Mouse (Mus musculus): ENCODE results near the gene Cebpb. TPM values are rescaled to one million over a fixed set of nuclear protein-coding genes. Genes with fewer than 3 reads are reported as not detected.

The Cebpb gene
- polyA plus RNA-seq, 1 experiment: 45.2 TPM

DNA sequence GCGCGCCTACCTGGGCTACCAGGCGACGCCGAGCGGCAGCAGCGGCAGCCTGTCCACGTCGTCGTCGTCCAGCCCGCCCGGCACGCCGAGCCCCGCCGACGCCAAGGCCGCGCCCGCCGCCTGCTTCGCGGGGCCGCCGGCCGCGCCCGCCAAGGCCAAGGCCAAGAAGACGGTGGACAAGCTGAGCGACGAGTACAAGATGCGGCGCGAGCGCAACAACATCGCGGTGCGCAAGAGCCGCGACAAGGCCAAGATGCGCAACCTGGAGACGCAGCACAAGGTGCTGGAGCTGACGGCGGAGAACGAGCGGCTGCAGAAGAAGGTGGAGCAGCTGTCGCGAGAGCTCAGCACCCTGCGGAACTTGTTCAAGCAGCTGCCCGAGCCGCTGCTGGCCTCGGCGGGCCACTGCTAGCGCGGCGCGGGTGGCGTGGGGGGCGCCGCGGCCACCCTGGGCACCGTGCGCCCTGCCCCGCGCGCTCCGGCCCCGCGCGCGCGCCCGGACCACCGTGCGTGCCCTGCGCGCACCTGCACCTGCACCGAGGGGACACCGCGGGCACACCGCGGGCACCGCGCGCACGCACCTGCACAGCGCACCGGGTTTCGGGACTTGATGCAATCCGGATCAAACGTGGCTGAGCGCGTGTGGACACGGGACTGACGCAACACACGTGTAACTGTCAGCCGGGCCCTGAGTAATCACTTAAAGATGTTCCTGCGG lies 945 bp downstream of the Cebpb start, which contains the start of gene Tmem189:
Tmem189 (minus strand) TSS at position 322 of the 718 bp plus-strand sequence.
- no peak for DNase-seq (ENCODE audit: low read depth, low spot score)
- under 1% methylated on average over 96 of the region's 99 CpGs for WGBS

DNA sequence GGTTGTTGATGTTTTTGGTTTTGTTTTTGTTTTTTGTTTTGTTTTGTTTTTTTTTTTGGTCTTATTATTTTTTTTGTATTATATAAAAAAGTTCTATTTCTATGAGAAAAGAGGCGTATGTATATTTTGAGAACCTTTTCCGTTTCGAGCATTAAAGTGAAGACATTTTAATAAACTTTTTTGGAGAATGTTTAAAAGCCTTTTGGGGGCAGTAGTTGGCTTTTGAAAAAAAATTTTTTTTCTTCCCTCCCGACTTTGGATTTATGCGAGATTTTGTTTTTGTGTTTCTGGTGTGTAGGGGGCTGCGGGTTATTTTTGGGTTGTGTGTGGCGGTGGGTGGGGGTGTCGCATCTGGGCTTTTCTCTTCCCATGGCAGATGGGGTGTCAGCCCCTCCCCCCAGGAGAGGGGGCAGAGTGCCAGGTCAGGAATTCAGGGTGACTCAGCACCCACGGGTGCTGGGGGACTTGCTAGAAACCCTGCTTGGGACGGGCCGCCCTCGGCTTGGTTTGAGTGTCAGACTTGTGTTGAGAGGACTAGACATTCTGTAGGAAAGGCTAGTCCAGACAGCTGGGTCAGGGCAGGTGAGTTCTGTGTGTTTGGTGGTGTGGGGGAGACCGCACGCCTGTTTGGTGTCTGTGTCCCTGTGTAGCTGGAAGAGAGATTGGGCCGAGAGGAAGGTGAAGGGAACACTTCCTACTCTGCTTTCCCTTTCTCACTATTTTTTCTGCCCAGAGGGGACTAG lies 1.7 kb downstream of the Cebpb start:
- DNase-seq (ENCODE audit: low read depth, low spot score): no peak
- WGBS: 10% methylated on average over 15 of the region's 15 CpGs

DNA sequence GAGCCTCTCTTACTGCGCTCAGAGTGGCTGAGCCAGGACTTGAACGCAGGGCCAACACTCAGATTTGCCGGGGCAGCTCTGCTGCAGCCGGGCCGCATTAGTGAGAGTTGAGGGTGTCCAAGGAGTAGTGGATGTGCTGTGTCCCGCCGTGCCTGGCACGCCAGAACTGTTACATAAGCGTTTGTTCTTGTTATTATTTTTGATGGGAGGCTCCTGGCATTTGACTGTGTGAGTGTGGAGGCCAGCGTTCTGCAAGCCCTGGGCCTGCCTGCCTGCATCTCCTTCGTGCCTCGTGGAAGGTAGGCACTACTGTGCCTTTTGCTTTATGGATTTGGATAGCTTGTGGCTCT lies 2.2 kb downstream of the Cebpb start:
- WGBS: 18% methylated on average over 12 of the region's 12 CpGs
- DNase-seq (ENCODE audit: low read depth, low spot score): no peak

DNA sequence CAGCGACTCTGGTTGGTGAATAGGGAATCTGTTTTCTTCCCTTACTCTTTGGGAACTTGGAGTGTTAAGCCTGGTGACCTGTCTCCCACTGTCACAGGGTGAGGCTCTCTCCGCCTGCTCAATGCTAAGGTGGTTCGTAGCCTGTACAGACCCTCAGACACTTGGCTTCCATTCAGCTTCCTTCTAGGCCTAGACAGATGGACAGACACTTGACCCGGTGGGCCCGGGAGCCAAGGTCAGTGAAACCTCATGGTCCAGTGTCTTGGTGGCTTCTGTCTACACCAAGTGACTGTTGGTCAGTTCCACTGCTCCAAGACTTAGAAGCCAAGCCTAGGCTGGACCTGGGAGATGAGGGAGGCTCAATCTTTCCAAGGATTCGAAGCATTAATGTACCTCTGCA lies 2.7 kb downstream of the Cebpb start:
- 65% methylated on average over 6 of the region's 6 CpGs for WGBS
- no peak for DNase-seq (ENCODE audit: low read depth, low spot score)

DNA sequence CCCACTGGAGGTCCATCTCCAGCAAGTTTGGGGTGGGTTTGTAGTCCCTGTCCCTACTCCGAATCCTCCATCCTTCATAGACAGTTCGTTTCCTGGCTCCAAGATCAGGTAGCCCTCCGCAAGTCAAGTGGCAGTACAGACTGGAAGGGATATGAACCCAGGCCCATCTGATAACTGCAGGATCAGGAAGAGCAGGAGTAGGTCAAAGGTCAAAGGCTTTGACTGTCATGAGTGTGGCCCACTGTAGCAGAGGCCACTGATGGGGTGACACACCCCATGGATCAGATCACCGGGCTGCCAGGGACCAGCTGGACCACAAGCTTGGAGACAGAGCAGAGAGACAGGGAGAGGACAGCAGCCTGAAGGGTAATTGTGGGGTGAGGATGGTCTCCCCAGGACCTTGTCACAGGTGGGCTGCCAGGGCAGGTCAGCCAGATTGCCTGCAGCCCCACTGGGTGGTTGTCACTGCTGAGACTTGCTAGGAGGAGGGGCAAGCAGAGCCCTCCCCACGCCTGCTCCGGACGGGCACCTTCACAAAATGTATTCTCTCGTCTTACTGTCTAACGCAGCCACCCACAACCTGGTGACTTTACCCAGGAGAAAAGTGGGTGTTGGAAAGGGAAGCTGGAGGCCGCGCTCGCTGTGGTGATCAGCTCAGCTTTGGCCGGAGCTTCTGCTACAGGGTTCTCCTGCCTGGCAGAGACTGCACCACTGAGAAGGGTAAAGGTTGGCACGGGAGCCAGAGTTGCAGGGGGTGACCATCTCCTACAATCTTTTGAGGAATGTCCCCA lies 3.4 kb downstream of the Cebpb start:
- 69% methylated on average over 14 of the region's 14 CpGs for WGBS
- no peak for DNase-seq (ENCODE audit: low read depth, low spot score)

DNA sequence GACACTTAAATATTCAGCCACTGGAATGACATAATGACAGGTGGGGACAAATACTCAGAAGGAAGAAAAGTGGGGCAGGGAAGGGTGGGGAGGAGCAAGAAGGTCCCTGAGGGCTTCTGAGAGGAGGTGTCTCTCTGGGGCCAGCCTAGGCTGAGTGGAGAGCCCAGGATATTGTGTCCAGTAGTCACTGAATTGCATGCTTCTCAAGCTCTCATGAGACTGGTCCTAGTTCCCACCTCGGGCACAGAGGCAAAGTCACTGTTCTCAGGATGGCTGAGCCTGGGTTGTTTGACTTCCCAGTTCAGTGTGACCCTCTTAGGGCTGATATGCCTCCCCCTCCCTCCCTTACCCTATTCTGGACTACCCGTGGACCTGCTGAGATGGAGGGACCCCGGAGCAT lies 4.1 kb downstream of the Cebpb start:
- DNase-seq (ENCODE audit: low read depth, low spot score): no peak
- WGBS: 63% methylated on average over 3 of the region's 3 CpGs

DNA sequence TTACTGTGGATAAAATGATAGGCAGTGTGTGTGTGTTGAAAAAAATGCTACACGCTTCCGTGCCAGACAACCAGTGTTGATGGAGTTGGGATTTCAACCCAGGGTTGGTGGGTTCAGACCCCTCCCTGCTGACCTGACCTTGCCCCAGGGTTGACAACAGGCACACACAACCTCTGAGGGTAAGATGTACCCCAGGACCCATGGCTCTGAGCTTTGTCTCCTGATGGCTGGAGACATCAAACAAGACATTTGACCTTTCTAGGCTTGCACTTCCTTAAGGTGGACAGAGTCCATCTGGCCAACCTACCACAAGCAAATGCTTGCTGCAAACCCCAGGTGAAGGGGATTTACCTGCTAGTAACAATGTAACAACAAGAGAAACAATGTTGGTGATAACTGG lies 4.8 kb downstream of the Cebpb start:
- WGBS: 79% methylated on average over 2 of the region's 2 CpGs
- DNase-seq (ENCODE audit: low read depth, low spot score): no peak

DNA sequence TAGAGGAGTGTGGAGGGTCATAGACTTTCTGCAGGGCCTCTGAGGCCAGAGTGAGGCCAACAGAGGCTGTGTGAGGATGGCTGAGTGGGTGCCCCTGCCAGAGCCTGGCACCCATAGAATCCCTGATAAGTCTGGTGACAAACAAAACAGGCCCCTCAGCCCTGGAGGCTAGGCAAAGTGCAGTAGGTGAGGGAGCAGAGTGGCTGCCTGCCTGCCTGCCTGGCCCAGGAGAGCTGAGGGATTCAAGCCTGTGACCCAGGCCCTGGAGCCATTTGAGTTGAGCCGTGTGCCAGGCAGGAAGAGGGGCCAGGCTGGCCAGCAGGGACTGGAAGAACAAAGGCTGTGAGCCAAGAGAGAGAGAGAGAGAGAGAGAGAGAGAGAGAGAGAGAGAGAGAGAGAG lies 5.5 kb downstream of the Cebpb start:
- 50% methylated on average over 1 of the region's 1 CpGs for WGBS
- no peak for DNase-seq (ENCODE audit: low read depth, low spot score)

DNA sequence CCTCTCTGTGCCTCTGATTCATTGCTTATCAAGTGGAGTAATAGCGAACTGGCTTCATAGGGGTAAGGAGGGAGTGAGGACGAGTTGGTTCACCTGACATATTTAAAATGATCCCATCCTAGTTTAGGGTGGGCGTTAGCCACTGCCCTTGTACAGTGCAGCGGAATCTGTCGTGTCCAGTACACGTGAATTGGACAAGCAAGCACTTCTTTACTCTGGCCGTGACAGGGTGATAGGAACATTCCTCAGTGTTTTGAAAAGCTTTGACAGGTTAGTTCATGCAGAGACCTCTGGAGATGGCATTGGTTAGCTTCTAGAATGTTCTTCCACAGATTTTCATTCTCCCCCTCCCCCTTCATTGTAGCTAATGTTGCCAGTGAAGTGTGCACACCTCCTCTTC lies 6.2 kb downstream of the Cebpb start:
- 96% methylated on average over 7 of the region's 7 CpGs for WGBS
- no peak for DNase-seq (ENCODE audit: low read depth, low spot score)

DNA sequence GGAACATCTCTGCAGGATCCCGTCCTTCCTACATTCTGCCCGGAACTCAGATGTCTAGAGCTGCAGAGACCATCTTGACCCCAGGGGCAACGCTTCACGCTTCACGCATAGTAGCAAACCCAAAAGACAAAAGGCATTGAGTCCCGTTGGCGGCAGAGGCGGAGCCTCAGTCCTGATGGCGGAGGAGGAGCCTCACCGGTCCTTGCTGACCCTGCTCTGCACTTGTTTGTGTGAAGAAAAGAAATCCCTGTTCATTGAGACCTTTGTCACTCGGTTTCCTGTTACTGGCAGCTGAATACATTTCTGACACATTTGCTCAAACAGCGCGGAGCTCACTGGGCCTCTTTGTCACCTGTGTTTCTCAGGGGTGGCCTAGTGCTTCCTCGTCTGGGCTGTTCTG lies 6.8 kb downstream of the Cebpb start:
- no peak for DNase-seq (ENCODE audit: low read depth, low spot score)
- WGBS: 54% methylated on average over 14 of the region's 14 CpGs

DNA sequence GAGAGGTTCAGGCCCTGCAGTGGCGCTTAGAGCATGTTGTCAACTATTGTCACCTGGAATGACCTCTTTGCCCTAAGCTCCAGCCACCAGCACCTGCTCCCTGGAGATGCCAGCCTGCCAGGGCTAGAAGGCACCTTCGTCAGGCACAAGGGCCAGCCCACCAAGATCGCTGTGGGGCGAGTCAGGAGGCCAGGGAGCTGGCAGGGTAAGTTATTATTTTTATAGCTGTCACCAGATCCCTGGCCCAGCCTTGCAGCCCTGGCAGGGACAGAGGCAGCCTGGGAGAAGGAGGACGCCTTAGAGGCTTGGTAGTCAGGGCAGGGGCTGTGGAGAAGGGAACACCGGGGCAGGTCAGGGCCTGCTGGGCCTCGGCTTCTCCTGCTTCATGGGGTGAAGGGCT lies 7.4 kb downstream of the Cebpb start:
- no peak for DNase-seq (ENCODE audit: low read depth, low spot score)
- 34% methylated on average over 7 of the region's 7 CpGs for WGBS

DNA sequence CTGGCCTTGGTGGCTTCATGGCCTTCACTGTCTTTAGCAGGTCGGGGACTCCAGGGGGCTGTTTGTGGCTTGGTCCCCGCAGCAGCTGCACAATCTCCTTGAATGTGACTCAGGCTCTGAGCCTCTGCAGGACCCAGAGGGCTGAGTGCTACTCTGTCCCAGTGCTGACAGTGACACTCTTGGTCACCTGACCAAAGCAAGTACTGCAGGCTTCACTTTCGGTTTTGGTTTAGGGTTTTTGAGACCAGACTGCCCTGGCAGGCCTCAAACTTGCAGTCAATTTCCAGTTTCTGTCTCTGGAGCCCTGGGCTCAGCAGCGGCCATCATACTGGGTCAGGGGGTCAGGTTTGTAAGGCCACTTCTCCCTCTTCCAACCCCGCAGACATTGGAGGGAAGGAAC lies 9.2 kb downstream of the Cebpb start:
- DNase-seq (ENCODE audit: low read depth, low spot score): peak; percentile 73
- WGBS: 8% methylated on average over 5 of the region's 5 CpGs

DNA sequence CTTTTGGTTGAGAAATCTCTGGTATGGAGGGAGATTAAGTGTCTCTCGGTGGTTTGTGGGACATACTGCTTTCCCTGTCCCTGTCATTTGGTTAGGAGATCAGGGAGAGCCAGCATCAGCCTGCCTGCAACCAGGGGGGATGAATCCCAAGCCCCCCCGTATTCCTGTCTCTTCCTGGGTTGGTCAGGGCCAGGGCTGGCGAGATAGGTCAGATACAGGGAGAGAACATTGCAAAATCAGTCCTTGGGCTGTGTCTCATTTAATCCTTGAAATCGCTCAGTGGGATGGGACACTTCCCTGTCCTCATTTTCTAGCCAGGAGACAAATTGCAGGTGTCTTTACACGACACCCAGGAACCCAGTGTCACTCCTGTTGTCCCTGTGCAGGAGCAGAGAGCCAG lies 11.3 kb downstream of the Cebpb start:
- no peak for DNase-seq (ENCODE audit: low read depth, low spot score)
- 71% methylated on average over 5 of the region's 5 CpGs for WGBS

DNA sequence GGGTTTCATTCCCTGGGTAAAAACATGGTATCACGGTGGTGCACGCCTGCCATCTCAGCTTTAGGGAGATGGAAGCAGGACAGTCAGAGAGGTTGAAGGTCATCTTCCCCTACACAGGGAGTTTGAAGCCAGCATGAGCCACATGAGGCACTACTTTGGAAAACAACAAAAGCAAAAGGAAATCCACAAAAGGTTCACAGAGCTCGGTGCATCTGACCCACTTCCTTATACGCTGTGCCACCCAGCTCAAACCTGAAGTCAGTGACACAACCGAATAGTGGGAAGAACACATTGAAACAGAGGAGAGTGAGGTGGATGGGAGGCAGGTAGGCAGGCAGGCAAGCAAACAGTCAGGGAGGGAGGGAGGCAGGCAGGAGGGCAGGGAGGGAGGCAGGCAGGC lies 12.8 kb downstream of the Cebpb start:
- 60% methylated on average over 5 of the region's 5 CpGs for WGBS
- DNase-seq (ENCODE audit: low read depth, low spot score): no peak

DNA sequence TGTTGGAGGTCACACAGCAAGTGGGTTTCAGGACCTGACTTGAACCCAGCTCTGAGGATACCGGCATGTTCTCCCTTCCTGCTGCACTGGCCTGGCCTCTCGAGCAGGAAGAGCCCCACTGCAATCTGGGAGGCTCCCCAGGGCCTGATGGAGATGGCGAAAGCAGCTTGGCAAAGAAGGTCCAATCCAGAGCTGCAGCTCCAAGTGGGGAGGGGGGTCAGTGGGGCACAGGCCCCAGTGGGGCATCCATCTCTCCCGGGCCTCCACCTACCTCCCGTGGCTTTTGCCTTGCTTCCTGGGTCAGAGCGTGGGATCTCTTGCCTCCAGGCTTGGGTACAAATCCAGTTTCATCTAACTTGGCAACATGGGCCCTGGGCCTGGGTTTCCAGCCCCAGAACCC lies 13.4 kb downstream of the Cebpb start:
- no peak for DNase-seq (ENCODE audit: low read depth, low spot score)
- 86% methylated on average over 6 of the region's 6 CpGs for WGBS

DNA sequence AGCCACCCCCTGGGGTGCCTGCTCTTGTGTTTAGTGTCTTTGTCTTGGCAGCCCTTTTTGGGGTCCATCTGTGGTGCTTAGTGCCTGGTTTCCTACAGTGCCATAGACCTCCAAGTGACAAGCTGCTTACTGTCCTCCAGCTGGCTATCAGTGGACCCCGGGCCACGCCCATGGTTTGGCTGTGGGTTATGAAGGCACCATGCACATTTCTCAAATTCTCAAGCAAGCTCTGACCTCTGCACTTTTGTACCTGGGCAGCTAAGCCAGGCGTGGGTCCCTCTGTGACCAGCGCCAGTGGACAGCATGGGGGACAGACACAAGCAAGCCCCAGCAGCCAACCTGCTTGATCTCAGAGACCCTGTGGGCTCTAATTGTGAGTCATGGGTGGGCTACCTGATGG lies 15.7 kb downstream of the Cebpb start:
- 93% methylated on average over 4 of the region's 4 CpGs for WGBS
- DNase-seq (ENCODE audit: low read depth, low spot score): no peak

DNA sequence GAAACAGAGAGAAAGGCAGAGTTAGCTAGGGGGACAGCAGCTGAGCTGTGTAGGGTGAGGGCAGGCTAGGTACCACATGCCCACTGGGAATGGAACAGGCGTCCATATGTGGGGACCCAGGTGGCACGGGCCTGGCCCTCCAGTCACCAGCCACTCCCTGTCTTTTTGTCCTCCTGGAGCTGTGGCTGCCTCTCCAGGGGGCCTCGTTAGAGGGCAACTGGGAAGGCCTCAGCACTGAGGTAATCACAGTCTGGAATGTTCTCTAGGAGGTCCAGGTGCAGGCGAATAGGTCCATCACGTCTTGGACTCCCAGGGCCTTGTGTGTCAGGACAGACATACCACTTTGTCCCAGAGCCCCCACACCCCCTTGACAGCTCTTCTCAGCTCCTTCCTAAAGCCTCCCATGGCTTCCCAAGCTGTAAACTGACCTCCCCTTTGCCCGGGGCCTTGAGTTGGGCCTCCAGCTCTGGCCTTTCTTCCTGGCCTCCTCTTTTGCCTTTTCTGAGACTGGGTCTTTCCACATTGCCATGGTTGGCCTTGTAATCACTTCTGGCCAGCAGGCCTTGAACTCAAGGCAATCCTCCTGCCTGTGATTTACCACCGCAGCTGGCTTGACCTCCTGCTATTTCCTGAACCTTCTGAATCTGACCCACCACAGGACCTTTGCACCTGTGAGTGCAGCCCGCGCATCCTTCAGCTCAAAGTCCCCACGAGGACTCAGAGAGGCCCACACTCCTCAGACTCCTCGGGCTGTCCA lies 17.6 kb downstream of the Cebpb start:
- DNase-seq (ENCODE audit: low read depth, low spot score): no peak
- WGBS: 72% methylated on average over 11 of the region's 11 CpGs

DNA sequence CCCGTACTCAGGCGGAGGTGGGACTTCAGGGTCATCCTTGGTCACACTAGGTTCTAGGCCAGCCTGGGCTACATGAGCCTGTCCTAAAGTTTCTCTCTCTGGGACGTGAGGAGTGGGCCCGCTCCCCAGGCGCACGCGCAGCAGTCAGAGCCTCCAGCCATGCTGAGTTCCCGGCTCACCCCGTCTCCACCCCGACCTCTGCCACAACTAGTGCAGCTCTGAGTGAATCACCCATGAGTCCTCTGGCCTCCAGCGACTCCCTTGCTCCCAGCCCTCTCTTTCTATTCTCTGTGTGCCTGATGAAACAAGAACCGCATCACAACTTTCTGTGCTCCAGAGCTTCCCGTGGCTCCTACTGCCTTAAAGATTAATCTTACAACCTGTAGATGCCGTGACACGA lies 19.7 kb downstream of the Cebpb start:
- WGBS: 62% methylated on average over 15 of the region's 15 CpGs
- no peak for DNase-seq (ENCODE audit: low read depth, low spot score)

DNA sequence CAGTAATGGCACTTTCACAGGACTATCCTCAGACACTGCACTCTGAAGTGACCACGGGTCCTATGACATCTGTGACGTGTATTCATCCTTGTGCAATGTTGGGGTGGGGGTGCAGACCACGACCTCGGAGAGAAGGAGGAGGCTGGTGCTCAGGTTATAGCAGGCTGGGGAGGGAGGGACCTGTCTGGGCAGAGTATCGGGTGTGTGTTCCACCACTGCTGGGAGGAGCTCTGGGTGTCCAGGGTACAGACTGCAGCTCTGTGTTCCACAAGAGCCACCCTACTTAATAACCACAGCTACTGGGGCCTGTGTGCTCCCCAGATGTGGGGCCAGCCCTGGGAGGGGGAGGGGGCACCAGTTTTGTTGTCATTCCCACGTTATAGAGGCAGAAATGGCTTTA lies 21.3 kb downstream of the Cebpb start:
- 60% methylated on average over 6 of the region's 6 CpGs for WGBS

DNA sequence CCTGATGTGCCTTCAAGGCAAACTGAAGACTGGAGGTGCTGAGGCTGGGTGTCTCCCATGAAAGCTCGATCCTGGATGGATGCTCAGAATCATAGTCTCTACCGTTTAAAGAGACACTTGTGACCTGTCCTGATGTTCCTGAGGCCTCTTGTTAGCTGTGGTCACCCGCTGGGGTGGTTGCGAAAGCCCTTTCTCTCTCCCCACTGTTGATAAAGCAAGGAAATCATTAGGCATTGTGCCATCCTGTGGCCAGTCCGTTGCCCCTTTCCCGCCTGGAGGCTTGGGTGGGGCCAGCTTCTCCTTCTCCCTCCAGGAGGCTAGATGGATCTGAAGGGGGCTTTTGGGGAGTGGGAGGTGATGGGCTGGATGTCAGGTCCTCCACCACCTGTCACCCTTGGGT lies 21.9 kb downstream of the Cebpb start:
- no peak for DNase-seq (ENCODE audit: low read depth, low spot score)
- WGBS: 57% methylated on average over 6 of the region's 6 CpGs

More for the DNA sequence above, 21.3 kb downstream of the Cebpb start:
- DNase-seq (ENCODE audit: low read depth, low spot score): no peak
